Mouse (Mus musculus) spleen, adult 2 months (tissue): ENCODE data around the gene Gpr150. TPM values are rescaled to one million over a fixed set of nuclear protein-coding genes. Genes with fewer than 3 reads are reported as not detected.

ENCODE experiments used
- DNase-seq, 2 experiments: peaks; one replicate each; pipeline versions ENCODE4 v3.0.0 to v3.0.0-alpha.2; 2012 to 2021; ENCODE audit warnings: low spot score in 2 of 2, low read depth in 1 of 2
- H3K27ac ChIP-seq: fragments of 200-500 bp; 2 replicates; pipeline ENCODE4 v1.5.1; 2012; ENCODE audit warnings: low read length, inconsistent platforms; ENCODE audit not compliant: insufficient read depth
- H3K27me3 ChIP-seq: fragments of 200-500 bp; 2 replicates; pipeline ENCODE4 v1.6.1; 2012; ENCODE audit warnings: mild to moderate bottlenecking, moderate library complexity, low read length, inconsistent platforms; ENCODE audit not compliant: control insufficient read depth, insufficient read depth
- H3K36me3 ChIP-seq: fragments of 200-500 bp; 2 replicates; pipeline ENCODE4 v1.6.1; 2012; ENCODE audit warnings: mild to moderate bottlenecking, low read length, inconsistent platforms; ENCODE audit not compliant: control insufficient read depth, insufficient read depth
- H3K4me1 ChIP-seq: fragments of 200-500 bp; 2 replicates; pipeline ENCODE4 v1.6.1; 2011; ENCODE audit warnings: inconsistent platforms; ENCODE audit not compliant: control insufficient read depth, insufficient read depth, insufficient read length
- H3K4me3 ChIP-seq: fragments of 200-500 bp; 2 replicates; pipeline ENCODE4 v1.5.1; 2011; ENCODE audit warnings: mild to moderate bottlenecking, inconsistent platforms; ENCODE audit not compliant: insufficient read depth, insufficient read length; ENCODE audit errors: extremely low read depth
- CTCF ChIP-seq: fragments of 200-500 bp; IDR thresholded peaks from 2 replicates; pipeline ENCODE4 v1.5.1; 2011; ENCODE audit warnings: mild to moderate bottlenecking, inconsistent platforms; ENCODE audit not compliant: insufficient read depth, insufficient read length, insufficient replicate concordance; ENCODE audit errors: extremely low read depth
- POLR2A ChIP-seq: fragments of 200-500 bp; IDR thresholded peaks from 2 replicates; pipeline ENCODE4 v1.6.1; 2011; ENCODE audit warnings: low read depth, low read length, inconsistent platforms
- WGBS: fragments of 180-500 bp; shearing (Covaris S2); methylation state at CpG from one replicate; pipeline ENCODE4 v1.1.7; 2018; 5-methylcytosine and 5-hydroxymethylcytosine counted together
- polyA plus RNA-seq: library from polyadenylated mRNA; depleted of rRNA; stranded (reverse); fragments of >200 nt; gene quantifications from 2 replicates; pipeline ENCODE4 v1.2.3, GENCODE M21; 2012; rRNA removed

The Gpr150 gene
- polyA plus RNA-seq, 1 experiment, result 0.20 TPM

DNA sequence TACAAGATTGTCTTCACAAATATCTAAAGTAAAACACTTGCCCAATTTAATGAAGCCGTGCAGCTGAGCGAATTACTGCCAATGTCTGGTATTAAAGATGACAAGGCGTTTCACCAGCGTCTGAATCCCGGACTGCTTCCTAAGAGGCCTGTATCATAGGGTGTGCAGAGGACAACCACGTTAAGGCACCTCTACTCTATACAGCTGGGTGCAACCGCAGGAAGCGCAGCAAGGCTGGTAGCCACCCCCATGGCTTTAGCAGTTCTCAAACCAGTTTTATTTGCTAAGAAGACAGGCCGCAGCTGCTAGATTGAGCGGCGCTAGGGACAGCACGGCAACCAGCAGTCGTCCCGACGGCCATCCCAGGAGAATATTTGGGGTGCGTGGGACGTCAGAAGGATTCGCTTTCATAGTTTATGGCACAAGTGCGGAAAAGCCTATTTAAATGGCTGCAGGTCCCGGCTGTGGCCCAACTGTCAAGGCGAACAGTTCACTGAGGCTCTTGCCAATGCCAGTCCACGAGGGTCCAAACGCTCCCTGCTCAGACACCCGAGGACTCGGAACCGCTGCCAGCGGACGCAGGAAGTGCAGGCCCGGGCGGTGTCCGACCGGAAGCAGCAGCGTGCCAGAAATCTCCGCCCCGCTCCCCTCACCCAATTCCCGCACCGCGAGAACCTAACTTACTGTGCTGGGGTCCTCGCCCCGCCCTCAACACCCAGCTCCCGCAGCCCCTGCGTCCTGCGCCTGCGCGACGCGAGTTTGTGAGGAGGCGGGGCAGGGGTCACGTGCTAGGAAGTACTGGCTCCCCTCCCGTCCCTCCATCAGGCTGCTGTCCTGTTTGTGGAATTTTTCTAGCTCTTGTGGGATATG is 38.6 kb downstream of the Gpr150 start, which contains the start of gene Rfesd:
Gene Rfesd (minus strand): TSS at position 746 of the 870 bp plus-strand sequence.
- Histone ChIP-seq H3K27me3 (no peaks in the 10 kb centered on the region), H3K27ac (peak within 1 kb of the TSS; percentile 96), H3K36me3 (no peaks in the 10 kb centered on the region), H3K4me1 (0 out of 2 replicates have a peak, but pooled peaks cover 2% of the 10 kb centered on the region), H3K4me3 (peak within 1 kb of the TSS; percentile 83)
- DNase-seq, result peak; percentile 93 to 98
- WGBS, result under 1% methylated on average over 50 of the region's 50 CpGs
- TF ChIP-seq POLR2A (peak; percentile 71), CTCF (no peak)

DNA sequence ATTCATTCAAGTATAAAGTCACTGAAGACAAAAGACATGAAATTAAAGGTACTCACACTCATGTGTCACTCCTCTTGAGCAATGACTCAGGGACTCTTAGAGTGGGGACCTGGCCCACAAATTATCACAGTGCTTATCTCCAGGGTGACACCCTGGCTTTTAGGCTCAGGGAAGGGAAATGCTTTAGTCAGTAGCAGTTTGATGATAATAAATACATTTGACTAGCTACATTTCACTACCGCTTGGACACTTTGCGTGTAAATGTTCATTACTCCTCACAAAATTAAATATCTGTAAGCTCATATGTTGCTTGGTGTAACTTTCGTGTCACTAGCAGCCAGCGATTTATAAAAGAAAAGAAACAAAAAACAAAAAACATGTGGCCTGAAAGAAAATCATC is 39.3 kb downstream of the Gpr150 start:
- Histone ChIP-seq H3K36me3 (no peaks in the 10 kb centered on the region), H3K4me1 (0 out of 2 replicates have a peak, but pooled peaks cover 2% of the 10 kb centered on the region), H3K4me3 (peak overlapping the region; percentile 83; the same call in 1 of the 2 replicates), H3K27ac (no peak overlapping the region), H3K27me3 (no peaks in the 10 kb centered on the region)
- 48% methylated on average over 4 of the region's 4 CpGs for WGBS
- TF ChIP-seq POLR2A, result no peak
- TF ChIP-seq CTCF, result no peak
- DNase-seq, result no peak

DNA sequence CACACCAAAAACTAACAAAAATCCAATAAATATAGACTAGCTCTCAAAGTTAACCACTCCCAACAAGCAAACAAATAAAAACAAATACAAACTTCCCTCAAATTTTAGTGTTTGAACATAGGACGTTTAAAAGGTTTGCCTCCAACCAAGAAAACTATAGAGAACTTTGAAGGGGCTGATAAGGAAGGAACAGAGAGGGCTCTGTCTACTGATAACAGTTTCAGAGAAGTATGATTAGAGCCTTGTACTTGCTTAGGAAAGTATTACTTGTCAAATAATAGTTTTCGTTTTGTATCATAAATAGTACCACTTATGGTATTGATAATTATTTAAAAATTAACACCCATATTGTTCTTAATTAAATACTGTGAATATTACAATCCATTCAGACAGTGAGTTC is 42.3 kb downstream of the Gpr150 start:
- H3K4me3 ChIP-seq, result no peak overlapping the region
- no peak for DNase-seq
- H3K27ac ChIP-seq, result no peak overlapping the region
- WGBS, result 74% methylated on average over 2 of the region's 2 CpGs
- H3K36me3 ChIP-seq, result no peaks in the 10 kb centered on the region
- TF ChIP-seq POLR2A (no peak), CTCF (no peak)
- H3K4me1 ChIP-seq, result 0 out of 2 replicates have a peak, but pooled peaks cover 2% of the 10 kb centered on the region
- H3K27me3 ChIP-seq, result no peaks in the 10 kb centered on the region

Other genes with a start within 250 kb of the Gpr150 start
- gene Glrx, start 217.1 kb downstream of the Gpr150 start, polyA plus RNA-seq, result 13.9 and 15.9 TPM in 2 replicates
- gene Rhobtb3, start 113.1 kb downstream of the Gpr150 start, polyA plus RNA-seq, result 1.2 and 1.6 TPM in 2 replicates
- gene Spata9, start 89.8 kb downstream of the Gpr150 start, polyA plus RNA-seq, result not detected in 2 replicates
- gene Rfesd, start 38.3 kb downstream of the Gpr150 start, polyA plus RNA-seq, result 2.8 and 3.4 TPM in 2 replicates
- gene Arsk, start 41.7 kb upstream of the Gpr150 start, polyA plus RNA-seq, result 3.1 TPM in 2 replicates
- 4.8 and 5.1 TPM in 2 replicates for gene Ttc37, start 41.7 kb upstream of the Gpr150 start, polyA plus RNA-seq
- gene Fam81b, start 248.1 kb upstream of the Gpr150 start, polyA plus RNA-seq, result not detected in 2 replicates